Mouse (Mus musculus): Measurements from ENCODE around the gene Ghrl.

- TF ChIP-seq CTCF (IDR thresholded peaks at IDR 0.05) (no peak), EP300 (IDR thresholded peaks at IDR 0.05) (no peak)
Observed at GRCm38 (mm10) chr6:113717541-113717940, 2.1 kb downstream of the Ghrl start.

All from lung, postnatal 0 days (tissue).